Mouse (Mus musculus) testis, adult 2 months (tissue): ENCODE measurements around the gene C8a.

Source experiments
- CTCF ChIP-seq: fragments of 200-500 bp; IDR thresholded peaks from 2 replicates; pipeline ENCODE4 v1.5.1; 2012; ENCODE audit warnings: low read depth, mild to moderate bottlenecking, inconsistent platforms, low read length, moderate library complexity; ENCODE audit not compliant: control insufficient read depth, insufficient read depth, insufficient replicate concordance
- POLR2A ChIP-seq: fragments of 200-500 bp; IDR thresholded peaks from 2 replicates; pipeline ENCODE4 v1.6.1; 2012; ENCODE audit warnings: low read depth, mild to moderate bottlenecking, inconsistent platforms, low read length, moderate library complexity; ENCODE audit not compliant: control insufficient read depth

DNA sequence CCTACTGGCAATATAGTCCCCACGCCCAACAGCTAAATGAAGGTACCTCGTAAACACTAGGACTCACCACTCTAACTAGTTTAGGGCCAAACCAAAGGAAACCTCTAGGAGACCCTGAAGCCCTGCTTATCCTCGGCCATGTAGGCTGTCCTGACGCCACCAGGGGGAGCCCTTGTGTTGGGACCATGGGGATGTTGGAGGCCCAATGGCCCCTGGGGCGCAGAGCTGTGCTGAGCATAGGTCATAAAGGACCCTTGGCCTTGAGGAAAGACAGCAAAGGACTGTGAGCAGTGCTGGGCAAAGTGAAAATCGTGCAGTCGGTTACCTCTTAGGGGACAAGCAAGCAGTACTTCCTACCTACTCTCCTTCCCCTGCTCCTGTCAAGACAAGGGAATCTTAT, 35.5 kb upstream of the C8a start:
- TF ChIP-seq POLR2A (no peak), CTCF (peak; percentile 91)
